Mouse (Mus musculus) neutrophil, adult 5-6 weeks (primary cell): ENCODE measurements around the gene Xdh. TPM values are rescaled to one million over a fixed set of nuclear protein-coding genes. Genes with fewer than 3 reads are reported as not detected.
"Not testable (repeated sequence)": the region's sequence is repeated elsewhere in the genome, so short reads cannot be mapped to it uniquely, and the experiment has no call there.

Source experiments
- ATAC-seq: fragments of 151-379, 151-347 bp; 2 replicates; pipeline ENCODE4 v1.8.0; 2017; ENCODE audit warnings: mild to moderate bottlenecking, moderate TSS enrichment; ENCODE audit not compliant: insufficient number of reproducible peaks, poor library complexity, low FRiP score, severe bottlenecking; ENCODE audit errors: extremely low read depth
- total RNA-seq: library from RNA; stranded (forward); fragments of 200-1000 nt; gene quantifications from 2 replicates; pipeline ENCODE4 v1.2.3, GENCODE M21; 2017

The Xdh gene
- total RNA-seq, 1 experiment from 2014 or later = 248 TPM

DNA sequence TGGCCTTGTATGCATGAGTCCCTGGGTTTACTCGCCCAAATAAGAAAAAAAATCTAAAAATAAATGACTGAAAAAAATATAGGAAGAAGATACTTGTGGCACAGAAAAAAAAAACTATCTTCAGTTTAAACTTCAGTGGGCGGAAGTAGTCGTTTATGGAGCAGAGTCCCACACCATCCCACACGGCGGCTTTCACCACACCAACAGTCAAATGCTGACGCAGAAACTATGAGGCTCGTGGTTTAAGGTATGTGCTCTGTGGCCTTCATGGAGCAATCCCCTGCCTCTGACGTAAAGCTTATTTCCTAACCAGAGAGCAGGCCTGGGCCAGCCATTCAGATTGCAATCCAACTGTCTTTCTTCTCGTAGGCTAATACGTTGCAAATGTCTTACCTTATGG is 56.8 kb downstream of the Xdh start:
- ATAC-seq = peak; percentile 72

GRCm38 (mm10) chr17:73891590-73891989 is 58.4 kb downstream of the Xdh start:
- ATAC-seq = peak; percentile 39; the same call in 1 of the 2 replicates

DNA sequence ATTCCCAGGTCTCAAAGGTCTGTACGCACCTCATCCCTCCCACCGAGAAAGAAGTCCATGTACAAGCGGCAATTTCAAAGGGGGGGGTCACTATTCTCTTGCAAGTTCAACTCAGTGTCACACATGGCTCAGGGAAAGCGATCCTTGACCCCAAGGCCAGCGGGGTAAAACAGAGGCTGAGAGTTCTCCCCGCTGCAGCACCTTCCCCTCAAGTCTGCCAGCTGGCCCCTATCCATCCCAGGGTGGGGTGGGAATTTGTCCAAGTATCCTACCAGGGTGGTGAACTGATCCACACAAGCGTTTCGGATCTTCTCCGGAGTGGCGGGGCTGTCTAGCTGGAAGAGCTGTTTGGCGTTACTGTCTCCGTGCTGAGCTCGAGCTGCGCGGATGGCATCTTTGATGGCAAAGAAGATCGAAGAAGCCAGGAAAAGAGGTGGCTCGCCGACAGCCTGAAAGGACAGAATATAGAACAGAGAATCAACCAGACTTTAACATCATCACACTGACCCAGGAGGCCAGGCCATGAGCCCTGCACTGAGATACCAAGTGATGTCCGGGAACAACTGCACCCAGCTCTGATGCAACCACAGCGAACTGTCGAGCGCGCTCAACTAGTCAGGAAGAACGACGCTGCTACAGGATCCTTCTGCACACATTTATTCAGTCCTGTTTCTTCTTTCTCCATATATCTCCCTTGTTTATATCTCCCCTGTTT is 63.8 kb downstream of the Xdh start:
- no peak for ATAC-seq

GRCm38 (mm10) chr17:73883332-73883731 is 66.7 kb downstream of the Xdh start:
- no peak for ATAC-seq

- ATAC-seq = peak; percentile 78
These were observed 67.8 kb downstream of the Xdh start for GRCm38 (mm10) chr17:73882194-73882593.

DNA sequence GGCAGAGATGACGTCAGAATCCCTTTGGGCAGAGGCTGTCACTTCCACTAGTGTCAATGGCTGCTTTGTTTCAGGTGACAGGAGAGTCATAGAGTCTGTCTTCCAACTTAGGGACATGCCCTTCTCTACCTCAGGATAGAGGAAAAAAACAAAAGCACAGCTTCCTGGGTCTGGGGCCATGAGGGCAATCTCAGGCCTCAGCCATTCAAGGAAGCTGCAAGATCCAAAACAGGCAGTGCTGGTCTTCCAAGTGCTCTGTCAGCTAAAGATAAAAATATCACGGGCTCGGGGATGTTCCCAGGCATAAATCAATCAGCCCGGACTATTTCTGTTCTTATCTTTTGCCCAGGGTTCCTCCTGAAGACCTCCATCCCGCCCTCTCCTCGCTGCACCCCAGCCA is 68.7 kb downstream of the Xdh start:
- no peak for ATAC-seq

DNA sequence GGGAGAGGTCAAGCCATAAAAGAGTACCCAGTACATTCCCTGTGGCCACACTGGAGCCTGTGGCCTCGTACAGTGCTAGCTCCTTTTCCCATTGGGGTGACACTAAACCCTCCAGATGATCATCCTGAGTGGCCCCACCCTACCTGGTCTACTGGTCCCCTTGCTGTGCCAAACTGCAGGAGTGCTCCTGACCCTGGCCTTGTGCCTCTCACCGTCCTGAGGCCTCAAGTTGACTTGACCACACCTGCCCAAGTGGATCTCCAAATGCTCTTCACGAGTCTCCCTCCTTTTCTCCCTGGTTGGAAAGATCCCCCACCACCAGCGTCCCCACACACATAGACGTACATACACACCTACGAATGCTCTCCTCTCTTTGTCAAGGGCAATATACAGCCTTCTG is 69.7 kb downstream of the Xdh start:
- no peak for ATAC-seq

DNA sequence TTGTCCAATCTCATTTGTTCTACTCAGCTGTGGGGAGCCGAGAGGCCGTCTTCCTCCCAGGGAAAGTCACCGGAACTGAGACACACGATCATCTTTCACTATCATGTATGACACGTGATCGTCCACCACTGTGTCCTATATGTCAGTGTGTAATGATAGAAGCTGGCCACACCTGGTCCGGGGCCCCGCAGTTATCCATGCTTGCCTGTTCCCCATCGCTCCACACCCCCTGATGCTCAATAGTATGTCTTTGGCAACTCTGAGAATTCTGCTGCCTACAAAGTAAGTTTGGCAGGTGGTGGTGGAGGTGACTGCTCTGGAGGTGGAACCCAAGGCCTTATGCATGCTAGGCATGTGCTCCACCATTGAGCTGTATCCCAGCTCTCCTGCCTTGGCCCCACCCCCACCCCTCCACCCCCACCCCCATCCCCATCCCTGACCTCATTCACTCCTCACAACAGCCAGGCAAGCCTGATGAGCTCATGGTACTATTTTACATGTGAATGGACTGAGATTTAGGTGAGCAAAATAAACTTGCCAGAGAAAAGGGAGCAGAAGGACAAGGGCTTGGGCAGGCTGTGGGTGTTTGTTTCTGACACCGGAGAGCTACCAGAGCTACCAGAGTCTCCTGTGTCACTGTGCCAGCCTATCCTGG is 70.6 kb downstream of the Xdh start:
- no peak for ATAC-seq

DNA sequence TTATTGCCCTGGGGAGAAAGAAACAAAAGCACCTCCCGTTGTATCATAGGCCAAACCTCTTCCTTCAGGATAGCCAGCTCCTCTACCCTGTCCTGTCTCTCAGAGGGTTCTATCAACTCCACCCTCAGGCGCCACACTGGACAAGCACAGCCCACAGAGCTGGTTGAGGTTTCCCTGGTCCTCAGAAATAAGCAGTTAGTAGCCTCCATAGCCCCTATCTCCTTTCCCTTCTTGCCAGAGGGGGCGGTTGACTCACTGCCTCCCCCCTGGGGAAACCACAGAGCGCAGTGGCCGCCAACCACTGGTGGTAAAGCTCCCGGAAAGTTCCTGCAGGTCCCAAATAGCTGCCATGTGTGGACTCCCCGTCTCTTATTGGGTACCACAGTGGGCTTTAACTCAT is 74.3 kb downstream of the Xdh start:
- ATAC-seq = no peak

GRCm38 (mm10) chr17:73875268-73875667 is 74.7 kb downstream of the Xdh start:
- ATAC-seq = no peak

GRCm38 (mm10) chr17:73870956-73871605 is 78.9 kb downstream of the Xdh start:
- ATAC-seq = no peak

- peak; percentile 33; the same call in 1 of the 2 replicates for ATAC-seq
These were observed 80.8 kb downstream of the Xdh start for GRCm38 (mm10) chr17:73869008-73869685.

- no peak for ATAC-seq
These were observed 96.3 kb downstream of the Xdh start for GRCm38 (mm10) chr17:73853717-73854116.

DNA sequence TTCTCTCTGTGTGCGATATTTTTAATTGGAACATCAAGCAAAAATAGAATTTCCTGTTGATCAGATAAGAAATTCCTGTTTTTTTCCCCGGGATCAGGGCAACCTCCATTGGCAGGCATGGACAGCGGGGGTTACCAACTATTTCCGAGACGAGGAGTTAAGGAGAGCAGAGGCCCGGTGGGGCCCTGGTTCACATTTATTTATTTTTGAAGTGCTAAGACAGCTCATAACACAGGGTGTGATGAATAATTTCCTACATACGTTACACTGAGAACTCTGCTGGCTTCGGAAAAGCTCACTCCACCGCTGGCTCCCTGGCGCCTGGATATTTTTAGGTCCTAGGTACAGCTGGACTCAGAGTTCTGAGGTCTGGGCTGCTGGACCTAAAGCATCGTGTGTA is 97.0 kb downstream of the Xdh start:
- no peak for ATAC-seq

DNA sequence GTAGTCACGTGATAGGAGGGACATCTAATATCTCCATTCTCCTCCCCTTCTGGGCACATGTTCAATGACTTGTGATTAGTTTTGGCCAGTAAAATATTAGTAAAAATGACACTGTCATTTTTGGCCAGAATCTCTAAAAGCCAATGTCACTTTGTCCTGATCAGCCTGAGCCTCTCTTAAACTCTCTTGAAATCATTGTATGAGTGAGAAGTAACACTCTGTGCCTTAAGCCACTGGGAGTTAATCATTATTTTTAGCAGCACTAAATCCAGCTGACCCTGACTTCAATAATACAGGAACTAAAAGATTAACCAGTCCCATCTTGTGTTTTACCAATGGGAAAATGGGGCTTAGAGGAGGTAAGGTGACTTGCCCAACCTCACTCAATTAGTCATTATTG is 102.6 kb downstream of the Xdh start:
- ATAC-seq = no peak

GRCm38 (mm10) chr17:73845632-73846031 is 104.4 kb downstream of the Xdh start:
- ATAC-seq = no peak

DNA sequence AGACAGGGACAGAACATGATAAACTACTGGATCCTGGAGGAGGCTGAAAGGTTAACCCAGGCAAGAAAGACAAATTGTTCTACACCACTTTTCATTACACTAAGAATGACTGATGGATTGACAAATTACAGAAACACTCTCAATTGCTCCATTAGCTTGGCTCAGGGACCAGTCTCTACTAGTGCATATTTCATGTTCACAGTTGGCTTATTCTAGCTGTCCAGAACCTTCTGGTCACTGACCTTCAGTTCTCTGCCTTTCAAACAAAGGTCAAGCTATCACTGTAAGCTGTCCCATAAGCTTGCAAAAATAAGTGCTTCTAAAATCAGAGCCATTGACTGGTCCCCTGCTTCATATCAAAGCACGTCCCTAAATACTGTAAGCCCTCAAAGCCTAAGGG is 107.0 kb downstream of the Xdh start:
- no peak for ATAC-seq

- ATAC-seq = not testable (repeated sequence)
These were observed 110.1 kb downstream of the Xdh start for GRCm38 (mm10) chr17:73839876-73840275.

DNA sequence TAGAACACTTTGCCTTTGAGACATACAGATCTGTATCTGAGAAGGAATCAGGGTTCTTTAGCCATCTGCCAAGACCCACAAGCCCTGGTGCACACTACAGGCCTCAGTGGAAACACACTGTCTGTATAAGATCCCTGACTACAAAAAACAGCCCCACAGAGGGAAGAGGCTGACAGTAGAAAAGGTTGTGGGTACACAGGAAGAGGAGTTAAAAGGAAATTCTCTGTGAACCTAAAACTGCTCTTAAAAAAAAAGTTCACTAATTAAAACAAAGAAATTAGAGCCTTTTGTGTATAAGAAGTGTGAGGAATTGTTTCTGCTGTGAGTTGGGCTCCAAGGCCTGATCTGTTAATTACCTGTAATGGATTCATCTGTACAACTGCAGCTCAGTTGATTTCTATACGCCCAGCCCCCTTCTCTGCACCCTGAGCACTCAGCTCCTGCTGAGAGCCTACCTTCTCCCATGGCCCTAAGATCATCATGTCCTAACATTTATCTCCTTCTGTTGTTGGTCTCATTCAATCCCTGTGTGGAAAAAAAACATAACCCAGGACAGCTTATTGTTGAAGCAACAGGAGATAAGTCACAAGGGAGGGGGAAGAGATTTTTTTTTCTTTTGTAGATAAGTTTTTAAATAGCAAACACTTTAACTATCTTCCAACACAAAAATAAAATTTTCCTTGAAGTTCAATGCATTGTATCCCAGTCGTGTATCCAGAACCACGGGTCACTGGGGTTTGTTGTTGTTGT is 110.7 kb downstream of the Xdh start:
- no peak for ATAC-seq
